Mouse (Mus musculus): ENCODE results near the gene Ms4a6c.

DNA sequence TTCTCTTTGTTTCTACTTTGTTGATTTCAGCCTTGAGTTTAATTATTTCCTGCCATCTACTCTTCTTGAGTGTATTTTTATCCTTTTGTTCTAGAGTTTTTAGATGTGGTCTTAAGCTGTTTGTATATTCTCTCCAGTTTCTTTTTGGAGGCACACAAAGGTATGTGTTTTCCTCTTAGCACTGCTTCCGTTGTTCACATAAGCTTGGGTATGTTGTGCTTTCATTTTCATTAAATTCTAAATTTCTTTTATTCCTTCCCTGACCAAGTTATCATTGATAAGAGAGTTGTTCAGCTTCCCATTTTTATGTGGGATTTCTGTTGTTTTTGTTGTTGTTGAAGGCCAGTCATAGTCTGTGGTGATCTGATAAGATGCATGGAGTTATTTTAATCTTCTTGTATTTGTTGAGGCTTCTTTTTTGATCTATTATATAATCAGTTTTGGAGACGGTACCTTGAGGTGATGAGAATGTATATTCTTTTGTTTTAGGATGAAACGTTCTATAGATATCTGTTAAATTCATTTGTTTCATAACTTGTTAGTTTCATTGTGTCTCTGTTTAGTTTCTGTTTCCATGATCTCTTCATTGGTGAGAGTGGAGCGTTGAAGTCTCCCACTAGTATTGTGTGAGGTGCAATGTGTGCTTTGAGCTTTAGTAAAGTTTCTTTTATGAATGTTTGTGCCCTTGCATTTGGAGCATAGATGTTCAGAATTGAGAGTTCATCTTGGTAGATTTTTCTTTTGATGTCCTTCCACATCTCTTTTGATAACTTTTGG, 33.9 kb upstream of the Ms4a6c start:
- TF ChIP-seq POLR2A (IDR thresholded peaks at IDR 0.05; ENCODE audit: borderline replicate concordance, extremely low read depth, insufficient read depth, insufficient read length, poor library complexity, severe bottlenecking), result no peak
- TF ChIP-seq CTCF (IDR thresholded peaks at IDR 0.05; ENCODE audit: borderline replicate concordance, extremely low read depth, insufficient read depth, insufficient read length), result no peak
